Mouse (Mus musculus): ENCODE results near the gene Gpalpp1. TPM values are rescaled to one million over a fixed set of nuclear protein-coding genes. Genes with fewer than 3 reads are reported as not detected.

Gene Gpalpp1
- total RNA-seq, 2 experiments from 2014 or later, result 19.9 TPM

GRCm38 (mm10) chr14:76121901-76122662 is 11.5 kb upstream of the Gpalpp1 start:
- DNase-seq (ENCODE audit: extremely low spot score in 1 of 2, low spot score in 2 of 2), result peak; percentile 31 to 44
- intact Hi-C loops (cut with DNase I), result loop anchor here (10.0 kb wide), 1 partner anchor 353 kb away; no protein-coding TSS in a partner anchor

DNA sequence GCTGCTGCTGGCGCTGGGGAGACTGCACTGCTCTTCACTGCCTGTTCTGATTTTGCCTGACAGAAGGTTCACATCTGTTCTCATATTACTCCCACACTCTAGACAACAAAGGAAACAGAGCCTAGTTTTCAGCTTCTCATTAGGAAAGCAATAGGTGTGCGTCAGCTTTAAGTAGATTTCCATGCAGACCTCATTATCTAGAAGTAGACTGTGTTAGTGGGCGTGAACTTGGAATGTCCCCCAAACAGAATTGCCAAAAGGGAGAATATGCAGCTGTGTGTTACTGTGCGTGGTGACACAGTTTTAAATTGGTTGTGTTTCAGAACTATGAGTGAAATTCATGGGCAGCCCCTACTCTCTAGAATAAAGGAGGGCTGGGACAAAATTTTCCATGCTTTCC is 9.9 kb upstream of the Gpalpp1 start:
- DNase-seq (ENCODE audit: extremely low spot score in 1 of 2, low spot score in 2 of 2), result peak in 1 of 2 experiments; percentile 27
- intact Hi-C loops (cut with DNase I), result loop anchor here (10.0 kb wide), 1 partner anchor 354 kb away; no protein-coding TSS in a partner anchor

DNA sequence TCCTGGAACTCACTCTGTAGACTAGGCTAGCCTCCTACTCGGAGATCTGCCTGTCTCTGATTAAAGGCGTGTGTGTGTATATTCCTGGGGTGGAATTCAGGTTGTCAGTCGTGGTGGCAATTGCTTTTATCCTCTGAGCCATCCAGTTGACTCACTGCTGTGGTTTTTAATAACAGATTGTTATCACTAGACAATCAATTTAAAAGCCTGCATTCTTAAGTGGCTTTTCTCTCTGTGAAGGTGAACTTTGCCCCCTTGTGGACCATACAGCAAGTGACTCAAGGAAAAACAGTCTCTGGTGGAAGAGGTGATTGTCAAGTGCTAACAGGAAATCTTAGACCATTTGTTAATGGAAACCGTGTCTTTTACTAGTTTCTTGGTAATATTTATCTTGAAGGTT is 8.4 kb upstream of the Gpalpp1 start:
- intact Hi-C loops (cut with DNase I), result loop anchor here (10.0 kb wide), 1 partner anchor 896 kb away; no protein-coding TSS in a partner anchor
- DNase-seq (ENCODE audit: extremely low spot score in 1 of 2, low spot score in 2 of 2), result no peak

DNA sequence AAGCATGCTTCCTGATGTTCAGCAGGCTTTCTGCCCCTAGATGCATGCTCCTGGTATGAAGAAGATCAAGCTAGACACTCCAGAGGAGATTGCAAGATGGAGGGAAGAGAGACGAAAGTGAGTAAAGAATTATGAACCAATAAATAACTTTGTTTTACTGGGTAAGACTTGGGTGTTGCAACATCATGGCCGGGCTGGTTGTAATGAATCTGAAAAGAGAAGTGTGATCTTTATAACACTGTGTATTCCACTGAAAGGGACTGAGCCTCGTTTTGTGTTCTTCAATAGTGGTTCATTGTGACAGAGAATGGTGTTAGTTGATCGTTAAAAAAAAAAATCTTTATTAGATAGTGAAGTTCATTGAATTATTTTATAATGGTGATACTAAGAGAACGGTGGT is 5.2 kb upstream of the Gpalpp1 start:
- intact Hi-C loops (cut with DNase I), result loop anchor here (10.0 kb wide), 1 partner anchor 899 kb away; no protein-coding TSS in a partner anchor
- no peak for DNase-seq (ENCODE audit: extremely low spot score in 1 of 2, low spot score in 2 of 2)

- DNase-seq (ENCODE audit: extremely low spot score in 1 of 2, low spot score in 2 of 2), result no peak
- intact Hi-C loops (cut with DNase I), result no loop called here
These were observed 11.0 kb downstream of the Gpalpp1 start for GRCm38 (mm10) chr14:76099543-76099942.

DNA sequence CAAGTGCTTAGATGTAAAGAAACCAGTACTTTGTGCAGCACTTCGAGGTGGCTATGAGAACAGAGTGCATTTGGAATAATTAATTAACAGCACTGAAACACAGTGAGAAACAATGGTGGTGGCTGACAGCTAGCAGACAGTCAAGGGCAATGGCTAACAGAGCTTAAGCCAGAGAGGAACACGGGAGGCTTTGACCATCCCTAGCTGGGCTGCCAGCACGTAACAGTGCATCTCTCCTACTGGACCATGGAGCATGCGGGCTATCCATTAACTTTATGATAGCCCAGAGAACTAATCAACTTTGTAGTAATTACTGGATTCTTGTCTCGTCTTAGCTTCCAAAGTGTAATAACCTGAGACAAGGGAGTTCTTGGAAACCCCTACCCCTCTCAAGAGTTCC is 12.7 kb downstream of the Gpalpp1 start:
- DNase-seq (ENCODE audit: extremely low spot score in 1 of 2, low spot score in 2 of 2), result no peak
- intact Hi-C loops (cut with DNase I), result no loop called here

DNA sequence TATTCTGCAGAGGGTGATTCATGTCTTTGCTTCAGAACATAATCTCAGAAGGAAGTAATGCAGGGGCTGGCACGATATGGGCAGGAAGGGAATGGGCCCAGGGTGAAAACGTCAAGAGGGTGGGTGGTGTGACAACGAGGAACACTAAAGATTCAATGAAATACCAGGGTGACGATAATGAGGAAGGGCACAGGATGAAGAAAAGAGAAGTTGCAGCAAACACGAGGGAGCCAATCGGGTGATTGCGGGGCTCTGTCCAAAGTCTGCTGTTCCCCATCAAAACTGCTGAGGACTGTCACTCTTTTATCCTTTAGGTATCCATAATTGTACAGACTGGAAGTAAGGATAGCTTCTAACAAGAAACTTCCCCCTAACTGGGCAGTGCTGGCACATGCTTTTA is 13.3 kb downstream of the Gpalpp1 start:
- intact Hi-C loops (cut with DNase I), result no loop called here

DNA sequence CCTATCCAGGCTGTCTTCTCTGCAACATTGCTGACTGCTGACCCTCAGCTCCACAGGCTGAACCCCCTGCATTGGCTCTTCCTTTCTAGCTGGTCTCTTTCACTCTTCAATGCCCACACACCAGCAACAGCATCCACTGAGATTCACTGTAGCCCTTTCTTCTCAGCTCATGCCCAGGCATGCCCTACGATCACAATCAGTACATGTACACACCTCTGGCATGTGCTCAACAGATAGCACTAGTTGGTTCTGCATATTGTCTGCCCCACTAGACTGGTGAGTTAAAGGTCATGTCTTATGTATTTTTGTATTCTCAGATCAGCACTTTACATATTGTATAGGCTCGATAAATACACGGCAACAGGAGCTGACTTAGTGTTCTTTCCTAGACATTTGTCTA is 26.4 kb downstream of the Gpalpp1 start:
- intact Hi-C loops (cut with DNase I), result no loop called here
- no peak for DNase-seq (ENCODE audit: extremely low spot score in 1 of 2, low spot score in 2 of 2)

More for the DNA sequence above, 13.3 kb downstream of the Gpalpp1 start:
- no peak for DNase-seq (ENCODE audit: extremely low spot score in 1 of 2, low spot score in 2 of 2)

- DNase-seq (ENCODE audit: extremely low spot score in 1 of 2, low spot score in 2 of 2), result no peak
- intact Hi-C loops (cut with DNase I), result no loop called here
These were observed 28.4 kb downstream of the Gpalpp1 start for GRCm38 (mm10) chr14:76082086-76082636.

GRCm38 (mm10) chr14:76081451-76081850 is 29.1 kb downstream of the Gpalpp1 start:
- intact Hi-C loops (cut with DNase I), result no loop called here
- DNase-seq (ENCODE audit: extremely low spot score in 1 of 2, low spot score in 2 of 2), result no peak

- DNase-seq (ENCODE audit: extremely low spot score in 1 of 2, low spot score in 2 of 2), result peak; percentile 46 to 72
These were observed 33.5 kb downstream of the Gpalpp1 start for GRCm38 (mm10) chr14:76077088-76077491.

GRCm38 (mm10) chr14:76076602-76077001 is 34.0 kb downstream of the Gpalpp1 start:
- intact Hi-C loops (cut with DNase I), result loop anchor here (1.0 to 2.0 kb wide), 2 partner anchors 114 to 200 kb away; no protein-coding TSS in a partner anchor
- peak in 1 of 2 experiments; percentile 68 for DNase-seq (ENCODE audit: extremely low spot score in 1 of 2, low spot score in 2 of 2)

More at GRCm38 (mm10) chr14:76077088-76077491, 33.5 kb downstream of the Gpalpp1 start:
- intact Hi-C loops (cut with DNase I), result loop anchor here (1.0 to 2.0 kb wide), 2 partner anchors 114 to 201 kb away; no protein-coding TSS in a partner anchor

- intact Hi-C loops (cut with DNase I), result loop anchor here (2.0 kb wide), 1 partner anchor 113 kb away; no protein-coding TSS in a partner anchor
- no peak for DNase-seq (ENCODE audit: extremely low spot score in 1 of 2, low spot score in 2 of 2)
These were observed 34.8 kb downstream of the Gpalpp1 start for GRCm38 (mm10) chr14:76075721-76076120.

DNA sequence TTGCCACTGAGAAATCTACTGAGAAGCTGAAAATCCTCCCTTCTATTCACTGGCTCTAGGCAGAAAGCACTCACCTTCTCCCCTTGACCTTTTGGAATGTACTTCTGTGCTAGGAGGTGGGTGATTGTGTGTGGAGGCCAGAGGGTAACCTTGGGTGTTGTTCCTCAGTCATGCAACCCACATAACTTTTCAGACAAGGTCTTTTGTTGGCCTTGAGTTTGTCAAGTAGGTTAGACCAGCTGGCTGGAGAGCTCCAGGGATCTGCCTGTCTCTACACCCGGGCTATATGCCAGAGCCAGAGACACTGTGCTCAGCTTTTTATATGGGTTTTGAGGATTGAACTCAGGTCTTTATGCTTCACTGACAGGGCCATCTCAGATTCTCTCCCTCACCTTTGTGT is 36.4 kb downstream of the Gpalpp1 start:
- intact Hi-C loops (cut with DNase I), result no loop called here
- DNase-seq (ENCODE audit: extremely low spot score in 1 of 2, low spot score in 2 of 2), result no peak

GRCm38 (mm10) chr14:76072626-76073025 is 37.9 kb downstream of the Gpalpp1 start:
- DNase-seq (ENCODE audit: extremely low spot score in 1 of 2, low spot score in 2 of 2), result no peak
- intact Hi-C loops (cut with DNase I), result no loop called here

- no peak for DNase-seq (ENCODE audit: extremely low spot score in 1 of 2, low spot score in 2 of 2)
- intact Hi-C loops (cut with DNase I), result no loop called here
These were observed 41.3 kb downstream of the Gpalpp1 start for GRCm38 (mm10) chr14:76069296-76069695.

DNA sequence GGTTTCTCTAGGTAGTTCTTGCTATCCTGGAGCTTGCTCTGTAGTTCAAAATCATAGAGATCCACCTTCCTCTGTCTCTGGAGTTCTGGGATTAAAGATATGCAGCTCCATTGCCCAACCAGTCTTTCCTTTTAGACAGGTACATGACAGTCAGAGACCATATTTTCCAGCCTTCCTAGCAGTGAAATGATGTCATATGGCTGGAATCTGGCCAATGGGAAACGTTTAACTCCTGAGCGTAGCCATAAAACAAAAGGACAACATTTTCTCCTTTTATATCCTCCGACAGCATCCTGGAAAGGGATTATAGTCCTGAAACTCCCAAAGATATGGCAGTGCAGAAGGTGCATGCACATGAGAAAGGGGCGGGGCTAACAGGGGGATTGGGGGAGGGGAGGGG is 42.3 kb downstream of the Gpalpp1 start:
- DNase-seq (ENCODE audit: extremely low spot score in 1 of 2, low spot score in 2 of 2), result no peak
- intact Hi-C loops (cut with DNase I), result no loop called here

GRCm38 (mm10) chr14:76067237-76067636 is 43.3 kb downstream of the Gpalpp1 start:
- no peak for DNase-seq (ENCODE audit: extremely low spot score in 1 of 2, low spot score in 2 of 2)
- intact Hi-C loops (cut with DNase I), result no loop called here

GRCm38 (mm10) chr14:76059441-76059840 is 51.1 kb downstream of the Gpalpp1 start:
- no peak for DNase-seq (ENCODE audit: extremely low spot score in 1 of 2, low spot score in 2 of 2)

DNA sequence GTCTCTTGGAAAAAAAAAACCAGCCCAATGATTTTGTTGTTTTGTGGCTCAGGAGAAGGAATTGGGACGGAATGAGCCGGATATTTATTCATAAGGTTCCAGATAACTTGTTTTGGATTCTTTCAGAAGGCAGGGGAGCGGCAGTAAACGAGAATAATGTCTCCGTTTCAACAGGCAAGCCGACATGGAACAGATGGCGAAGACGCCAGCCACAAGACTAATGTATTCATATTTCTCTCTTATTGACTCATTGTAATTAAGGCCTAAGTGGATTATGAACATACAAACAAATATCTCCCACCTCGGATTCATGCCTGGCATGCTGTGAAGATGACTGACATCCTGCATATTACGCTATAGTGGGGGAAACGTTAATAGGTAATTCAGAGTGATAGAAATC is 56.8 kb downstream of the Gpalpp1 start:
- intact Hi-C loops (cut with DNase I), result no loop called here
- no peak for DNase-seq (ENCODE audit: extremely low spot score in 1 of 2, low spot score in 2 of 2)

More at GRCm38 (mm10) chr14:76059441-76059840, 51.1 kb downstream of the Gpalpp1 start:
- intact Hi-C loops (cut with DNase I), result no loop called here
